Mouse (Mus musculus) ZHBTc4 (cell line): ENCODE measurements around the gene Socs1.

Source experiments
- DNase-seq: peaks from one replicate; pipeline ENCODE4 v3.0.0-alpha.2; 2011; ENCODE audit warnings: low read depth, low spot score

Socs1 gene

DNA sequence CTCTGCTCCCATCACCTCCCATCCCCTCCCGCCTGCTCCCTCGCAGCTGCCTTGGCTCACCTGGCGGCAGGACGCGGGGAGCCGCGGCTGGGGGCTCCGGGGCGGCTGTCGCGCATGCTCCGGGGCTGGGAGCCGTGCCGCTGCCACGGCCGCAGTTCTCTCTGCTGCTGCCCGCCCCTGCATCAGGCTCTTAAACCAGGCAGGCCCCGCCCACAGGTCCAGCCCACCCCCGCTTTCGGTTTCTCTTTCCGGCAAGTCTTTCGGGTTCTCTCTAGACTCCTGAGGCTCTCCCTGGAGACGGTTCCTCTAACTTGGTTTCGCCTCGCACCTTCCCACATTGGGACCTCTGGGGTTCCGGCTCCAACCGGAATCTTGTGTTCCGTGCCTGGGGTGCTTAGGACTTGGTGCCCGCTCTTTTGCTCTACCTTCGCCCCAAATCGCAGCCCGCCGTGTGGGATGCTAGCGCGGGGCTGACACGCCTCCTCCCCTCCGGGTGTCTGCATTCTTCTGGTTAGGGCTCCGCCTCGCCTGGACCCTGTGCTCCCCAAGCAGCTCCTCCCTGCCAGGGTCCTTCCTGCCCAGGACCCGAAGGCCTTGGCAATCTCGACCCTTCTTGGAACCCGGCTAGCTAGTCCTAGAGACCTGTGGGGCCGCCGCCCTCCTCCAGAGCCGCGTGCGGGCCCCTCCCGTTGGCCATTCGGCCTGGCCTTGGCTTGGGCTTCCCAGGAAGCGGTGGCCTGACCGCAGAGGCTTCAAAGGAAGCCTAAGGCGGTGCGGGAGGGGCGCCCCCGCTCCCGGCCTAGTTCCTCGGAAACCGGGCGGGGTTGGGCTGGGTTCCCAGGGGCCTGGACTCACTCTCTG lies at the start of gene Socs1:
Gene Socs1, minus strand, starts transcription at position 166 of the 861 bp plus-strand sequence.
- peak; percentile 94 for DNase-seq

DNA sequence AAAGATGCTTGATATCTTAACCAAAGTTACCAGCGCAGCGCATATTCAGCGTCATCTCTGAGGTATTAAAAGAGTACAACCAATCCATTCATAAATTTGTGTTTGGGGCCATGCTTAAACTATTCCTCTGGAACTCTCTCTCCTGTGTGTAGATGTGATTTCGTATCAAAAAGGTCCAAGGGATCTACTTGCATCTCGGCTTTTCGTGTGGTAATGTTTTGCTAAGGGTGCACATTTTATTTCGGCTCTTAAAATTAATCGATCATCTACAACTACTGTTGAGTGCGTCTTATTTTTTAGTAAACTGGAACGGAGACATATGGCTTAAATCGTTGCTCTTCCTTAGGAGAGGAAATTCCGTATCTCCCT lies 49.2 kb upstream of the Socs1 start:
- no peak for DNase-seq

DNA sequence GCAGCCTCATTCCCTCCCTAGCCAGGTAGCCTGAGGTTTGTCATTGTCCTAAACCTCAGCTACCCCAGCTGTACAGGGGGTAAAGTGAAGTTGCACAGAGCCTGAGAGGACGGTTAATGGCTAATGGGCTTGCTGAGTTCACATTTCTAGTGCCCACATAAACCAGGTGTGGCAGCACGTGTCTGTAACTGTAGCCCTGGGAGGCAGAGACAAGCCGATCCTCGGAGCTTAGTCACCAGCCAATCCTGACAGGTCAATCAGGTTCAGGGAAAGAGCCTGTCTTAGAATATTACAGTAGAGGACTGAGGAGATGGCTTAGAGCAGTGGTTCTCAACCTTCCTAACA lies 43.1 kb upstream of the Socs1 start:
- no peak for DNase-seq

DNA sequence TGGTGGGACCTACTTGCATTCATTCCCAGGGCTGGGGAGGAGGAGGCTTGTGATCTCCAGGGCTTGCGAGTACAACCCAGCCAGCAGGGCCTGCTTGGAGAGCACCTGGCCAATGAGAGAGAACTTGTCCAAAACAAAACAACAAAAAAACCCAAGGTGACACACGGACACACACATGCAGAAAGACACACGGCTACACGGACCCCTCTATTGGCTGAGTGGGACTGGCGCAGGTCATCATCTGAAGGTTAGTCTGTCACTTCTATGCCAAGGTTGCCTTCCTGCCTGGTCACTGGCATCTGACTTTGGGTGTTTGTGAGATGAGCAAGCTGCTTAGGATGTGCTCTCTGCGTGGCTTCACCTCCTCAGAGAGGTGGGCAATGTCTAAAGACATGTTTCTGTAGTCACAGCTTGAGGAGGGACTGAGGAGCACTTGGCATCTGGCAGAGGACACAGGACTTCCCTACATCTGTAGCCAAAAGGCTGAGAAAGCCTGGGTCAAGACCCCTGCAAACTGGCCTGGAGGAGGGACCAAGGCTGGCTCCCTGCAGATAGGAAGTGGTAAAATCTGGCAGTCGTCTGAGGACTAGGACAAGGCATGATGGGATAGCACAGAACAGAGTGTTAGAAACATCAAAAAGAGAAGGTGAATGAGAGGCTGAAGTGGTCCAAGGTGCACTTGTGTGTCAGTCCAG lies 42.6 kb upstream of the Socs1 start:
- DNase-seq: no peak

DNA sequence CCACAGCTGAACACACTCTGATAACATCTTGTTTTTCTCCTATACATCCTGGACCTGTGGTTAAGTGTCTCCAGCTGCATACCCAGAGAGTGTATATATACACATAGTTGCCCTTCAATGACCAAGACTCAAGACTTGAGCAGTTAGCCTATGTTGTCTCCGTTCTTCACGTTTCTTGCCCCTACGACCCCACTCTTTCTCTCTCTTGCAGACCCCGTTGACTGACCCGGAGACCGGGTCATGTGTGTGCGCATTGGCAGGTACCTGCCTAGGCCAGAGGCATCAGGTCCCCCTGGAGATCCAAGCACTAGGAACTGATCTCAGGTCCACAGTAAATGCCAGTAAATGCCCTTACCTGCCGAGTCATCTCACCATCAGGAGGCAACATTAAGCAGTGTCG lies 41.9 kb upstream of the Socs1 start:
- no peak for DNase-seq

DNA sequence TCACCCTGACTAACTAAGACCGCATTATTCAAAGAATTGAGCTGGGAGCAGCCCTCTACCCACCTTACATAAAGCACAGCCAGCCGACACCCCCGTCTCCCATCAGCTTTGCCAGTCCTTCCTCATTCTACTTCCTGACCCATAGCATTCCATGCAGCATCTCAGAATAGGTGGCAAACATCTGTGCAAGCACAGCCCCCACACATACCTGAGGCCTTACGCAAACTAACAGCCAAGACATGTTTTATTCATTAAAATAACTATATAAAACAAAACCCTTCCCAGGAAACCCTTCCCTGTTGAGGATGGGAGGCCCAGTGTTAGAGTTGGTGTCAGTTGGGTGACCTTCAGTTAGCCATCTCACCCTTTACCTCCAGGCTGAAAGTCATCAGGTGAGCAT lies 40.5 kb upstream of the Socs1 start:
- no peak for DNase-seq

DNA sequence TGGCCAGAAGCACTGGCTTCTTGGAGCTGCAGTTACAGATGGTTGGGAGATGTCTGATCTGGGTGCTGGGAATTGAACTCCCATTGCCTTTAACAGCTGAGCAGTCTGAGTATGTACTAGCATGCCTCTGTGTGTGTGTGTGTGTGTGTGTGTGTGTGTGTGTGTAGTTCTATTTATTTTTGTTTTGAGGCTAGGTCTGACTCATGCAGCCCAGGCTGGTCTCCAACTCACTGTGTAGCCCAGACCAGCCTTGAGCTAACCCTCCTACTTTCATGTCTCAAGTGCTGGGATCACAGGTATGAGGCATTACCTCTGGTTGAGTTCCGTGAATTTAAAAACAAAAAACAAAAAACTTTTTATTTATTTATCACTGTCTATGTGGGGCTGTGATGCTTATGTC lies 39.2 kb upstream of the Socs1 start:
- DNase-seq: no peak

DNA sequence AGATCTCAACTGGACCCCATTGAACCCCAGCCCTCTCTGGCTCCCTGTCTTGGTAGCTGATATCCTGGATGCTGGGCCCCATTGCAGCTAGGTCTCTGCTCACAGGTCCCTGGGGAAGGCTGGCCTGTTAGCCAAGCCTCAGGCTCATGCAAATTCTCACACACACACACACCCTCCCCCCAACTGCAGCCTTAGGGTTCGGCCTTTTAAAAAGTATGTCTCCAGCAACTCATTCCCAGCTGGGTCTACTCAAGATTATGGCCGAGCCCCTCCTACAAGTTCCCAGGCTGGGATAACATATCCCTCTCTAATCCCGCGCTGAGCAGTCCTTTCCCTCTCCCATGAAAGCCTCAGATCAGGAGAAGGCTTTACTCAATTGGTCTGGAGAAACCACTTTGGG lies 36.1 kb upstream of the Socs1 start:
- no peak for DNase-seq

DNA sequence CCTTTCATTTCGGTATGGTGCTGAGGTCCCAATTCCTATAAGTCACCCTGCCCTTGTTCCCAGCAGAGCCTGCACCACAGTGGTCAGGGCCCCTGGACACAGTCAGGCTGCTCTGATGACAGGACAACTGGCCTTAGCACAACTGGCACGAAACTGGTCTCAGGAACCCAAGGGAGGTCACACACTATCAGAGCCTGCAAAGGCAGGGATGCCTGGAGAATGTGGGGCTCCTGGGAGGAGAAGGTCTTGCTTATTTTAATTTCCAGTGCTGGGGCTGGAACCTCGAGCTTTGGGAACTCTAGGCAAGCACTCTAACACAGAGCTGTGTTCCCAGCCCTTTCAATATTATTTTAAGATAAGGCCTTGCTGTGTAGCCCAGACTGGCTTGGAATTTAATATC lies 34.6 kb upstream of the Socs1 start:
- no peak for DNase-seq

DNA sequence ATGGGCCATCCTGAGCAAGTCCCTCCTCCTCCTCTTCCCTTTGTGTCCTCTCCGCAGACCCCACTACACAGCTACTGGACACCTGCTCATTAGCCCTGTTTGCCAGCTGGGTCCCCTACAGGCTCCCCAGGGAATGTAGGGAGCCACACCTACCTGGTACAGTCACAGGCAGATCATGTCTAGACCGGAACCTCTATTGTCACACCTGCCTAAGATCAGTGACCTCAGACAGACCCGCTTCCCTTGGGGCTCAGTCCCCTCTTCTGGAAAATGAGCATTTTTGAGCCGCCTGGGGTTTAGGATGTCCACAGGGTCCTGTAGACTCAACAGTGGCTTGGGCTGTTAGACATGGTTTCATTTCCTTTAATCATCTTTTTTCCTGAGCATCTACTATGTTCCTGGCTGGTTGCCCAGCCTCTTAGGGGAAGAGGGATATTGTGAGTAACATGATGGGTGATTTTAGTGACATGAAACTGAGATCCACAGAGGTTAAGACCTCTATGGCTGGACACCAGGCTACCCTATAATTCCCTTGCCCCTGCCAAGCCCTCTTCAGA lies 33.3 kb upstream of the Socs1 start:
- DNase-seq: no peak

DNA sequence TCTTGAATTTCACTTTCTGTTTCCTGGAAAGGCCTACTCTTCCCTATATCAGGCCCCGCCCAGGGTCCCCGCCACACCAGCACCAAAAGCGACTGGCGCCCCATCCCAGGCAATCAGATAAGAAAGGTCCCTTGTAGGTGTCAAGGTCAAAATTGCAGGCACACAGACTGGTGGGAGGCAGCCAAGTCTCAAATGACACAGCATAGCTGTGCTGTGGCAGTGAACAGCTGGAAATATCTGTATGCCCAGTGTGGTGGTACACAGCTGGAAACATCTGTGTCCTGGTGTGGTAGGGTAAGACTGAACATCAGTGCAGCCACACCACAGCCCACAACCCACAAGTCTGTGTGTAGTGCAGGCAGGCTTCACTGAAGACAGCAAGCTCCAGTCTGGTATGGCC lies 29.5 kb upstream of the Socs1 start:
- DNase-seq: peak; percentile 25

DNA sequence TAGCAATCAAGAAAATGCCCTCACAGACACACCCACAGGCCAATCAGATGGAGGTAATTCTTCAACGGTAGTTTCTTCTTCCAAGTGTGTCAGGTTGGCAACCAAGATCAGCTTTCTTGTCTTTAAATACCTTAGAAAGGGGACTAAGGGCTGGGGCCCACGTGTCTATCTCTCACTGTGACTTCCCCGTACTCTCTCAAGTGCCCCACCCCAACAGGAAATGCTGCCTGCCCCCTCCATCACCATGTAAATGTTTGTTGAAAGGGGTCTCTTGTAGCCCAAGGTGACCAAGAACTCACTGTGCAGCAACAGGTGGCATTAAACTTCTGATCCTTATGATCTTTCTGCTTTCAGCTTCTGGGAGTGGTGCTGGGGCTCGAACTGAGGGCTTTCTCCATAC lies 28.4 kb upstream of the Socs1 start:
- no peak for DNase-seq

DNA sequence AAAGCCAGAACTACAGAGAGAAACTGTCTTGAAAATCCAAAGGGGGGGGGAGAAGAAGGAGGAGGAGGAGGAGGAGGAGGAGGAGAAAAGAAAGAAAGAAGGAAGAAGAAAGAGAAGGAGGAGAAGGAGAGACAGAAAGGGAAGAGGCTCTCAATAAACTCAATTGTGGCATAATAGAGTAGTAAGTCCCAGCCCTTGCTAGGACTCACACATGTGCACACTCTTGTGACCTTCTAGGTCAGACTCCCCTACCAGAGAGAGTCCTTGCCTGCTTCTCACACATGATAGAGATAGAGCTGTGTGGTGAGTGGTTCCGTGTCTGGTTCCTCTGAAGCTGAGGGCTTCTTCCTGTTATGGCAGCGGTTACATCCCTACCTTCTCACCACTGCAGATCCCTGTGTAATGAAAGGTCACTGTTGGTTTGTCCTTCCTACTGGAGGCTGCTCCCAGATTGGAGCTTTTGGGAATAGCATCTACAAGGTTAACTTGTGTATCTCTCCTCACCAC lies 27.6 kb upstream of the Socs1 start, which contains the start of gene Gm11172:
Gene Gm11172, plus strand, starts transcription at position 51 of the 507 bp plus-strand sequence.
- DNase-seq: no peak

DNA sequence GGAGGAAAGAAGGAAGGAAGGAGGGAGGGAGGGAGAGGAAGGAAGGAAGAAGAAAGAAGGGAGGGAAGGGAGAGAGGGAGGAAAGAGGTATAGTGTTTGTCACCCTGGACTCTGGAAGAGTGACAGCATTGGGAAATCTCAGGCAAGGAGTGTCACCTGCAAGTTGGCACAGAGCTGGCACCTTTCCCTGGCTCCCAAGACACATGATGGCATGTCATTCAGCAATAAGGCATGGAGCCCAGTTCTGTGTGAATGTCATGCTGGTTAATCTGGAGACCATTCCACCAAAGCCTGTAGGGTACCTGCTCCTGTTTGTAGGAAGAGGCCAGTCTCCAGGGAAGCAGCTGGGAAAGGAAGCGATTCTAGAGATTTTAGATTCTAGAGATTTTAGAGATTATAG lies 25.0 kb upstream of the Socs1 start:
- no peak for DNase-seq

DNA sequence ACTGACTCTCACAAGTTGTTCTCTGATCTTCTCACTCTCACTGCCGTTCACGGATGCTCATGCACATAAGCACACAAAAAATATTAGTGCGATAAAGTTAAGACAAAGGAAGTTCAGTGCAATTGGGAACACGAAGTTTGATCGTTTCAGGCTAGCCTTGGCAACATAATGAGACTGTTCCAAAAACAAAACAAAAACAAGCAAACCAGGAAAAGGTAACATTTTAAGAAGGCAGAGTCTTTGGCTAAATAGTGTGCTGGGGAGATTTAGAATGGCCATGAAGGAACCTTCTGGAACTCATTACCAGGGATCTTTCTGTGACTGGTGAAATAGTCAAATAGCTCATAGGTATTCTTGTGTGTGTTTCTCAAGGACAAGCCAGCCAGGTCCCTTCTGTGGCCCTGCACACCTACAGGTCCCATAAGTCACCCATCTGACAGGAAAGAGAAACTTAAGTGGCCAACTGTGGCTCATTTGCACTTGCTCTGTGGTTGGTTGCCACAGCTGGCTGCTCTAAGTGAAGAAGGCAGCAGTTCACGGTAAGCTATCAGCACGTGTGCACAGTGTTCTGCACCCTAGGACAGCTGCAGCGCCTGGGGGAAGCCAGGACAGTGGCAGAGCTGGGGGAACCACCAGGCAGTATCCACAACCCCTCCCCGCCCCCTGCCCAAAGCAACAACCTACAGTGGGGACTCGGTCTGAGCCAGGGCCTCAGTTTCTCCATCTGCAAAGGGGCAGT lies 20.6 kb upstream of the Socs1 start, which contains the start of gene Prm1:
Gene Prm1, minus strand, starts transcription at position 51 of the 739 bp plus-strand sequence.
- DNase-seq: no peak

DNA sequence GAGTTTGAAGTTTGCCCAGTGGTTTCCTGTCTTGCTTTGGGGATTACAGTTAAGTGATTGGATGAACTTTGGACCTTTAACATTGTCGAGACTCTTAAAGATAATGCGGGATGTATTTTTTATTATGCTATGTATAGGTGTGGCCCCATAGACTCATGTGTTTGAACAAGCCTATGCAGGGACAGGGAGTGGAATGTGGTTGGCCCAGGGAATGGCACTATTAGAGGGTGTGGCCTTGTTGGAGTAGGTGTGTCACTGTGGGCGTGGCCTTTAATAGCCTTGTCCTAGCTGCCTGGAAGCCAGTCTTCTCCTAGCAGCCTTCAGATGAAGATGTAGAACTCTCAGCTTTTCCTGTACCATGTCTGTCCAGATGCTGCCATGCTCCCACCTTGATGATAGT lies 17.1 kb upstream of the Socs1 start:
- DNase-seq: peak; percentile 65

DNA sequence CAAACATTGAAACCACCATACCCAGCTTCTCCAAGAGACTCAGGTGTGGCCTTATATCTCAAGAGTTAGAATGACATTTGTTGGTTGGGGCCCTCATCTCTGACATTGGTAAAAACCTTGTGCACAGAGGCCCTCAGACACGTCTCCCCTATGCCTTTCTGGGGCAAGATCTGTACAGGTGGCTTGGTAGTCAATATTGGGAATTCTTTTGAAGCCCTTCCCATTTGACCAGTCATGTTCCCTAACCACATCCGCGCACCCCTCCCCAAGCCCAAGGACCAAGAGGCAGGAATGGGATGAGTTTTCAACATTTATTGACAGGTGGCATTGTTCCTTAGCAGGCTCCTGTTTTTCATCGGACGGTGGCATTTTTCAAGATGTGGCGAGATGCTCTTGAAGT lies 10.7 kb upstream of the Socs1 start, which contains the start of gene Prm2:
Gene Prm2, minus strand, starts transcription at position 101 of the 400 bp plus-strand sequence.
- no peak for DNase-seq

DNA sequence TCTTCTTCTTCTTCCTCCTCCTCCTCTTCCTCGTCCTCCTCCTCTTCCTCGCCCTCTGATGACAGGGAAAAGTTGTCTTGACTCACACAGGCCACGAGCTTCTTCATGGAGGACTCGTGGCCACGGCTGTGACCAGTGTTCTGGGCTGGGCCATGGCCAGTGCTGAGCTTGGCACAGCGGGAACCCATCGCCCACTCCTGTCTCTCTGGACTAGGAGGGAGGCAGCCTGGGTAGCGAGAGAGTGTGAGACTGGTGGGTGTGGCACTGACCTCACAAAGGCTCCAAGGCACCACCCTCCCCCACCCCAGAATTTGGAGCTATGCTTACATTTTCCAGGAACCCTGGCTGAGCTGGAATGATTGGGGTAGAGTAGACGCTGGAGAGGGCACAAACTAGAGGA lies 5.4 kb upstream of the Socs1 start, which contains the start of gene Prm3:
Gene Prm3, minus strand, starts transcription at position 213 of the 400 bp plus-strand sequence.
- DNase-seq: no peak

DNA sequence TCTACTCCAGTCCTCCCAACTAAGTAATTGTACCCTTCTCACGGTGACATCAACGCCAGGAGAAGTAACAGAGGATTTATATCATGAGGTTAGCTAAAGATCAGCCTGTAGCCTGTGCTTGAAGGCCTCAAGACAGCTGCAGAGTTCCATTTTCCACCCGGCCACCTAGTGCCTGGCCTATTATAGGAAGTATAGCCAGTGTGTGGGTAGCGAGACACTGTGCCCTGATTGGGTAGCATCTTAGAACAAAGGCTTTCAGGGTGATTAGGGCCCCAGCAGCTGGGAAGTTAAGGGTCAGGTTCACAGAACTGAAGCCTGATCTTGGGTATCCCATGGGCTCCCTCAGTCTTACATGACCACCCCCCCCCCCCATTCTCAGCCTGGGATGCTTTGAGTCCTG lies 3.5 kb upstream of the Socs1 start:
- DNase-seq: no peak

DNA sequence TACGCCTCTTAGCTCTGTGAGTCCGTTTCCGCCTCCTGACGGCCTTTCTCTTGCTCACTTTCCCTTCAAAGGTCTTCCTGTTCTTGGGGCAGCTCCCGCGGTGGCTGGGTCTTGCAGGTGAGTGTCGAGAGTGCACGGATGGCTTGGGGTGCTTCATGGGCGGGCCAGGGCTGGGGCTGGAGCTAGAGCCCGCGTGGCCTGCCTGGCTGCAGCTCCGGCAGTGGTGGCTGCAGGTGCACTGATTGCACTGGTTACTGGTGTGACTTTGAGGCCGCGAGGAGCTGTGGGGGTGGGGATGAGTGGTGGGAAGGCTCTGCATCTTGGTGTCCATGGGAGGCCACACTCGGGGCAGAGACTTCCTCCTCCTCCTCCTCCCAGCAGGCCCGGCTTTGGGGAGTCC lies 2.9 kb upstream of the Socs1 start, which contains the start of gene Tnp2:
Gene Tnp2, minus strand, starts transcription at position 390 of the 400 bp plus-strand sequence.
- peak; percentile 25 for DNase-seq

DNA sequence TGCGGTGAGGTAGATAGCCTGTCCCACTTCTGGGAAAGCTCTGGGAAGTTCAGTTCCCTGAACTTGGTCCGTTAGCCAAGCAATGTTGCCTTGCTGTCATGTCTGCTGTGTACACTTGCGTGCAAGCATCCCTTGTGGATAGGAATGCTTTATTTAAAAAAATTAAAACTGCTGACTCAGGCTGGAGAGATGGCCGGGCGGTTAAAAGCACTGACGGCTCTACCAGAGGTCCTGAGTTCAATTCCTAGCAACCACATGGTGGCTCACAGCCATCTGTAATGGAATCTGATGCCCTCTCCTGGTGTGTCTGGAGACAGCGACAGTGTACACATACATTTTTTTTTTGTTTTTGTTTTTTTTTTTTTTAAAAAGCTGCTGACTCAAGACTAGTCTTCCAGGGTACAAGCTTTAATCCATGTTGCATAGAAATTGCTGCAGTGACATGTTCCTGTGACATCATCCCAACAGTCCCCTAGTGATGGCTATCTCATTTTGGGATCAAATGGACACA lies 2.3 kb upstream of the Socs1 start:
- no peak for DNase-seq
